Mouse (Mus musculus) CH12.LX (cell line): ENCODE results near the gene Arhgap18. TPM values are rescaled to one million over a fixed set of nuclear protein-coding genes. Genes with fewer than 3 reads are reported as not detected.

Experiments used
- DNase-seq: peaks from one replicate; pipeline ENCODE4 v3.0.0-alpha.2; 2013; ENCODE audit errors: extremely low read depth
- H3K27ac ChIP-seq: 2 replicates; pipeline ENCODE4 v1.5.1; 2012; ENCODE audit warnings: low read depth, mild to moderate bottlenecking, control low read depth, moderate library complexity; ENCODE audit not compliant: insufficient read depth
- H3K27me3 ChIP-seq: replicated peaks from 2 replicates; pipeline ENCODE3; 2012; ENCODE audit warnings: inconsistent platforms
- H3K36me3 ChIP-seq, 2 experiments: replicated peaks in 1 of 2; 2 replicates each; pipeline versions ENCODE3 to v1.6.1; 2012; ENCODE audit warnings: inconsistent platforms in 1 of 2, low read length in 1 of 2, mild to moderate bottlenecking in 1 of 2, mixed read lengths in 1 of 2, moderate library complexity in 1 of 2; ENCODE audit not compliant: control insufficient read depth in 1 of 2, insufficient read depth in 1 of 2
- H3K4me1 ChIP-seq, 2 experiments: 2 replicates each; pipeline ENCODE4 v1.6.1; 2012; ENCODE audit warnings: inconsistent platforms in 1 of 2, moderate library complexity in 1 of 2; ENCODE audit not compliant: insufficient read depth in 2 of 2, control insufficient read depth in 1 of 2
- H3K4me2 ChIP-seq: 2 replicates; pipeline ENCODE4 v1.6.1; 2012; ENCODE audit warnings: low read depth, mild to moderate bottlenecking, control low read depth; ENCODE audit not compliant: poor library complexity, insufficient read depth, severe bottlenecking
- H3K4me3 ChIP-seq, 3 experiments: fragments of 150-350 bp in 1 of 3; sonication (generic) in 1 of 3; replicated peaks in 1 of 3; 2 replicates each; pipeline versions ENCODE3 to v1.5.1; 2011 to 2012; ENCODE audit warnings: low read depth in 2 of 3, low read length in 2 of 3, mild to moderate bottlenecking in 2 of 3, moderate library complexity in 2 of 3, control low read depth in 1 of 3, improper control_type of control experiment in 1 of 3, inconsistent platforms in 1 of 3, mixed read lengths in 1 of 3; ENCODE audit not compliant: poor library complexity in 1 of 3
- H3K79me2 ChIP-seq: replicated peaks from 2 replicates; pipeline ENCODE4 v1.6.1; 2012; ENCODE audit warnings: mild to moderate bottlenecking, moderate library complexity; ENCODE audit not compliant: control insufficient read depth, poor library complexity, insufficient read depth, severe bottlenecking; ENCODE audit errors: extremely low read depth
- H3K9ac ChIP-seq: 2 replicates; pipeline ENCODE4 v1.6.1; 2012; ENCODE audit warnings: low read depth, mild to moderate bottlenecking, control low read depth, moderate library complexity; ENCODE audit not compliant: insufficient read depth
- H3K9me3 ChIP-seq: replicated peaks from 2 replicates; pipeline ENCODE3; 2012; ENCODE audit warnings: low read length, inconsistent platforms, mixed read lengths
- BHLHE40 ChIP-seq: IDR thresholded peaks from 2 replicates; pipeline ENCODE4 v1.6.1; 2011; ENCODE audit warnings: mild to moderate bottlenecking, low read depth, low read length, improper control_type of control experiment
- CHD1 ChIP-seq: IDR thresholded peaks from 2 replicates; pipeline ENCODE4 v1.6.1; 2012; ENCODE audit warnings: low read depth, low read length, improper control_type of control experiment, inconsistent platforms
- CHD2 ChIP-seq: IDR thresholded peaks from 2 replicates; pipeline ENCODE4 v1.6.1; 2011; ENCODE audit warnings: low read length, improper control_type of control experiment
- CTCF ChIP-seq, 2 experiments: IDR thresholded peaks in 1 of 2; conservative IDR thresholded peaks in 1 of 2; 2 replicates each; pipeline ENCODE4 v1.5.1; 2011 to 2012; ENCODE audit warnings: low read depth in 2 of 2, low read length in 2 of 2, improper control_type of control experiment in 1 of 2, inconsistent platforms in 1 of 2, mild to moderate bottlenecking in 1 of 2, moderate library complexity in 1 of 2
- E2F4 ChIP-seq: IDR thresholded peaks from 2 replicates; pipeline ENCODE4 v1.6.1; 2011; ENCODE audit warnings: low read depth, low read length, improper control_type of control experiment; ENCODE audit not compliant: insufficient replicate concordance
- ELF1 ChIP-seq: IDR thresholded peaks from 2 replicates; pipeline ENCODE4 v1.6.1; 2014; ENCODE audit warnings: low read depth, mild to moderate bottlenecking, inconsistent platforms, low read length, improper control_type of control experiment
- EP300 ChIP-seq: IDR thresholded peaks from 2 replicates; pipeline ENCODE4 v1.6.1; 2011; ENCODE audit warnings: low read length, improper control_type of control experiment
- ETS1 ChIP-seq: conservative IDR thresholded peaks from 2 replicates; pipeline ENCODE4 v1.6.1; 2012; ENCODE audit warnings: low read depth, mild to moderate bottlenecking, inconsistent platforms, low read length, improper control_type of control experiment, moderate library complexity
- GABPA ChIP-seq: IDR thresholded peaks from 2 replicates; pipeline ENCODE4 v1.6.1; 2012; ENCODE audit warnings: low read depth, low read length, improper control_type of control experiment, inconsistent platforms; ENCODE audit not compliant: insufficient replicate concordance
- HCFC1 ChIP-seq: IDR thresholded peaks from 2 replicates; pipeline ENCODE4 v1.6.1; 2012; ENCODE audit warnings: low read depth, mild to moderate bottlenecking, inconsistent platforms, low read length, improper control_type of control experiment
- IRF4 ChIP-seq: IDR thresholded peaks from 2 replicates; pipeline ENCODE4 v1.6.1; 2014; ENCODE audit warnings: low read depth, mild to moderate bottlenecking, inconsistent platforms, low read length, improper control_type of control experiment
- JUN ChIP-seq: IDR thresholded peaks from 2 replicates; pipeline ENCODE4 v1.6.1; 2011; ENCODE audit warnings: low read depth, mild to moderate bottlenecking, low read length, improper control_type of control experiment, moderate library complexity; ENCODE audit not compliant: insufficient read depth
- JUND ChIP-seq: conservative IDR thresholded peaks from 2 replicates; pipeline ENCODE4 v1.6.1; 2011; ENCODE audit warnings: low read depth, low read length, improper control_type of control experiment
- KAT2A ChIP-seq: IDR thresholded peaks from 2 replicates; pipeline ENCODE4 v1.6.1; 2012; ENCODE audit warnings: low read length, improper control_type of control experiment, inconsistent platforms; ENCODE audit not compliant: insufficient replicate concordance
- MAFK ChIP-seq: IDR thresholded peaks from 2 replicates; pipeline ENCODE4 v1.6.1; 2011; ENCODE audit warnings: low read length, improper control_type of control experiment; ENCODE audit not compliant: insufficient replicate concordance
- MAX ChIP-seq: IDR thresholded peaks from 2 replicates; pipeline ENCODE4 v1.6.1; 2011; ENCODE audit warnings: low read length, improper control_type of control experiment
- MAZ ChIP-seq: IDR thresholded peaks from 2 replicates; pipeline ENCODE4 v1.6.1; 2012; ENCODE audit warnings: low read depth, mild to moderate bottlenecking, inconsistent platforms, low read length, improper control_type of control experiment, moderate library complexity
- MEF2A ChIP-seq: IDR thresholded peaks from 2 replicates; pipeline ENCODE4 v1.6.1; 2014; ENCODE audit warnings: low read depth, mild to moderate bottlenecking, inconsistent platforms, low read length, improper control_type of control experiment, borderline replicate concordance
- MXI1 ChIP-seq: IDR thresholded peaks from 2 replicates; pipeline ENCODE4 v1.6.1; 2011; ENCODE audit warnings: mild to moderate bottlenecking, low read depth, low read length, improper control_type of control experiment
- MYC ChIP-seq: IDR thresholded peaks from 2 replicates; pipeline ENCODE4 v1.6.1; 2011; ENCODE audit warnings: low read depth, mild to moderate bottlenecking, improper control_type of control experiment, low read length
- NELFE ChIP-seq: IDR thresholded peaks from 2 replicates; pipeline ENCODE4 v1.6.1; 2011; ENCODE audit warnings: low read depth, low read length, improper control_type of control experiment
- NRF1 ChIP-seq: IDR thresholded peaks from 2 replicates; pipeline ENCODE4 v1.6.1; 2014; ENCODE audit warnings: low read depth, mild to moderate bottlenecking, inconsistent platforms, low read length, improper control_type of control experiment, moderate library complexity
- PAX5 ChIP-seq: IDR thresholded peaks from 2 replicates; pipeline ENCODE4 v1.6.1; 2012; ENCODE audit warnings: low read length, inconsistent platforms, mixed read lengths
- POLR2A ChIP-seq: IDR thresholded peaks from 2 replicates; pipeline ENCODE4 v1.6.1; 2011; ENCODE audit warnings: low read depth, mild to moderate bottlenecking, improper control_type of control experiment, low read length
- POLR2AphosphoS2 ChIP-seq: IDR thresholded peaks from 2 replicates; pipeline ENCODE4 v1.6.1; 2011; ENCODE audit warnings: low read depth, low read length, improper control_type of control experiment
- RAD21 ChIP-seq: IDR thresholded peaks from 2 replicates; pipeline ENCODE4 v1.6.1; 2011; ENCODE audit warnings: low read depth, mild to moderate bottlenecking, low read length, improper control_type of control experiment, moderate library complexity
- RCOR1 ChIP-seq: conservative IDR thresholded peaks from 2 replicates; pipeline ENCODE4 v1.6.1; 2012; ENCODE audit warnings: low read depth, mild to moderate bottlenecking, inconsistent platforms, low read length, improper control_type of control experiment
- SIN3A ChIP-seq: IDR thresholded peaks from 2 replicates; pipeline ENCODE4 v1.6.1; 2012; ENCODE audit warnings: low read length, improper control_type of control experiment, inconsistent platforms
- SMC3 ChIP-seq: IDR thresholded peaks from 2 replicates; pipeline ENCODE4 v1.6.1; 2011; ENCODE audit warnings: low read depth, low read length, improper control_type of control experiment
- TBP ChIP-seq: conservative IDR thresholded peaks from 2 replicates; pipeline ENCODE4 v1.6.1; 2011; ENCODE audit warnings: low read depth, low read length, improper control_type of control experiment
- TCF12 ChIP-seq: IDR thresholded peaks from 2 replicates; pipeline ENCODE4 v1.6.1; 2014; ENCODE audit warnings: low read depth, mild to moderate bottlenecking, inconsistent platforms, low read length, improper control_type of control experiment
- UBTF ChIP-seq: IDR thresholded peaks from 2 replicates; pipeline ENCODE4 v1.6.1; 2012; ENCODE audit warnings: low read depth, mild to moderate bottlenecking, inconsistent platforms, low read length, improper control_type of control experiment, moderate library complexity
- USF1 ChIP-seq: IDR thresholded peaks from 2 replicates; pipeline ENCODE4 v1.6.1; 2014; ENCODE audit warnings: low read depth, mild to moderate bottlenecking, inconsistent platforms, low read length, improper control_type of control experiment
- USF2 ChIP-seq: conservative IDR thresholded peaks from 2 replicates; pipeline ENCODE4 v1.6.1; 2011; ENCODE audit warnings: low read depth, low read length, improper control_type of control experiment
- ZC3H11A ChIP-seq: IDR thresholded peaks from 2 replicates; pipeline ENCODE4 v1.6.1; 2012; ENCODE audit warnings: low read depth, mild to moderate bottlenecking, inconsistent platforms, low read length, improper control_type of control experiment
- ZKSCAN1 ChIP-seq: IDR thresholded peaks from 2 replicates; pipeline ENCODE4 v1.6.1; 2012; ENCODE audit warnings: low read depth, inconsistent platforms, low read length, improper control_type of control experiment, borderline replicate concordance
- ZMIZ1 ChIP-seq: IDR thresholded peaks from 2 replicates; pipeline ENCODE4 v1.6.1; 2012; ENCODE audit warnings: low read depth, mild to moderate bottlenecking, inconsistent platforms, low read length, improper control_type of control experiment
- ZNF384 ChIP-seq: IDR thresholded peaks from 2 replicates; pipeline ENCODE4 v1.6.1; 2012; ENCODE audit warnings: low read depth, low read length, improper control_type of control experiment, inconsistent platforms
- dilution Hi-C: fragments of 300-500 bp; cut with MboI; formaldehyde crosslinking; loops from 2 replicates; pipeline ENCODE4 v1.14.3; 2020; ENCODE audit warnings: low sequenced_read_pairs; ENCODE audit not compliant: extremely low pct_unique_long_range_greater_than_20kb, extremely low pct_ligation_motif_present
- in situ Hi-C: fragments of 300-500 bp; cut with MboI; formaldehyde crosslinking; loops from 3 replicates; pipeline ENCODE4 v1.14.3; 2019; ENCODE audit warnings: low sequenced_read_pairs, low pct_ligation_motif_present, low pct_unique_long_range_greater_than_20kb, mixed read lengths
- polyA plus RNA-seq: library from polyadenylated mRNA; unstranded; fragments of >175 nt; gene quantifications from 2 replicates; pipeline ENCODE4 v1.2.1, GENCODE M21; 2012; ENCODE audit warnings: low read depth; ENCODE audit not compliant: insufficient read length
- total RNA-seq, 2 experiments: library from RNA; depleted of rRNA; stranded (reverse); fragments of 300-350 nt in 1 of 2; fragments of >200 nt in 1 of 2; gene quantifications; 2 replicates each; pipeline ENCODE4 v1.2.3; 2012 to 2014

Arhgap18 gene
- total and polyA plus RNA-seq, 3 experiments: 3.3 to 4.2 (median 3.3) TPM

GRCm38 (mm10) chr10:26889754-26890153 is 136.5 kb downstream of the Arhgap18 start:
- dilution Hi-C loops: no loop called here
- TF ChIP-seq ZNF384 (no peak), EP300 (peak; percentile 62), HCFC1 (no peak), NELFE (no peak), USF1 (no peak), ZMIZ1 (no peak), IRF4 (peak; percentile 77), SIN3A (no peak), MXI1 (no peak), MYC (no peak), TCF12 (no peak), TBP (no peak), USF2 (no peak), MAFK (no peak), ELF1 (no peak), NRF1 (no peak), CHD1 (no peak), ETS1 (no peak), POLR2A (no peak), SMC3 (no peak), ZC3H11A (no peak), RCOR1 (no peak), POLR2AphosphoS2 (no peak), MEF2A (no peak), RAD21 (no peak), CHD2 (no peak), UBTF (no peak), PAX5 (no peak), JUN (peak; percentile 39; the same call in 1 of the 2 replicates), CTCF (conservative IDR thresholded peaks at IDR 0.05 in 1 of 2, IDR thresholded peaks at IDR 0.05 in 1 of 2; ENCODE audit: low read depth in 2 of 2, low read length in 2 of 2) (no peak), GABPA (no peak), JUND (peak; percentile 67; the same call in 1 of the 2 replicates), BHLHE40 (peak; percentile 61), MAZ (no peak), ZKSCAN1 (no peak), MAX (no peak), E2F4 (no peak), KAT2A (no peak)
- Histone ChIP-seq H3K4me2 (no peak overlapping the region), H3K4me1 (peaks cover 2 to 4% of the 10 kb centered on the region in 2 experiments; a peak in 3 of 4 replicates), H3K36me3 (no peaks in the 10 kb centered on the region), H3K27me3 (no peaks in the 10 kb centered on the region), H3K27ac (no peak overlapping the region), H3K4me3 (no peak overlapping the region), H3K9me3 (no peaks in the 10 kb centered on the region), H3K9ac (no peak overlapping the region), H3K79me2 (no peaks in the 10 kb centered on the region)
- DNase-seq: no peak
- in situ Hi-C loops: loop anchor here (10.0 to 25.0 kb wide), 4 partner anchors 135 to 527 kb away; partner anchors contain the start of gene Arhgap18
